Mouse (Mus musculus): ENCODE results near the gene Fgfr2. TPM values are rescaled to one million over a fixed set of nuclear protein-coding genes. Genes with fewer than 3 reads are reported as not detected.

The Fgfr2 gene
- polyA plus RNA-seq, 1 experiment from 2014 or later: 93.6 TPM

DNA sequence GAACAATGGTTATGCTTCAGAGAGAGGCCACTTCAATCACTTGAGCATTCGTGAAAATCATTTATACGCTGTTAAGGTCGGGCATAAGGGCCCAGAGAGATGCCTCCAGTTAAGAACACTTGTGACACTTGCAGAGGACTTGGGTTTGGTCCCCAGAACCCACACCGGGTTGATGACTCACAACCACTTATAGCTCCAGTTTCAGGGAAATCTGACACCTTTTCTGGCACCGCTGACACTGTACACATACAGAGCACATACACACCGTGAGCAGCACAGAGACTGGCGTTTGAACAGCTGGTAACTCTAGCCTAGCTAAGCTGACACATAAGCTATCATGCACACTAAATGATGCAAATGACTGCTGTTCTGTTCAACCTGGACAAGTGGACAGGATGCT, 1114.1 kb downstream of the Fgfr2 start:
- Histone ChIP-seq H3K9me3 (ENCODE audit: control insufficient read depth, low read length) (no peaks in the 10 kb centered on the region), H3K27me3 (ENCODE audit: control insufficient read depth, insufficient read depth, low read length) (no peaks in the 10 kb centered on the region), H3K4me1 (replicated peaks; ENCODE audit: control insufficient read depth, insufficient read depth, low read length) (peaks cover 3% of the 10 kb centered on the region; the same call in 1 of the 2 replicates), H3K36me3 (ENCODE audit: control insufficient read depth, insufficient read depth, low read length) (no peaks in the 10 kb centered on the region), H3K27ac (ENCODE audit: low read depth, low read length) (no peak overlapping the region), H3K4me2 (ENCODE audit: low read depth, low read length, severe bottlenecking) (no peak overlapping the region), H3K9ac (ENCODE audit: low read length) (no peak overlapping the region), H3K4me3 (ENCODE audit: low read depth, low read length) (no peak overlapping the region)
- WGBS: 84% methylated on average over 7 of the region's 7 CpGs
- DNase-seq (ENCODE audit: low spot score): no peak
- ATAC-seq (replicated peaks; ENCODE audit: low FRiP score): no peak

DNA sequence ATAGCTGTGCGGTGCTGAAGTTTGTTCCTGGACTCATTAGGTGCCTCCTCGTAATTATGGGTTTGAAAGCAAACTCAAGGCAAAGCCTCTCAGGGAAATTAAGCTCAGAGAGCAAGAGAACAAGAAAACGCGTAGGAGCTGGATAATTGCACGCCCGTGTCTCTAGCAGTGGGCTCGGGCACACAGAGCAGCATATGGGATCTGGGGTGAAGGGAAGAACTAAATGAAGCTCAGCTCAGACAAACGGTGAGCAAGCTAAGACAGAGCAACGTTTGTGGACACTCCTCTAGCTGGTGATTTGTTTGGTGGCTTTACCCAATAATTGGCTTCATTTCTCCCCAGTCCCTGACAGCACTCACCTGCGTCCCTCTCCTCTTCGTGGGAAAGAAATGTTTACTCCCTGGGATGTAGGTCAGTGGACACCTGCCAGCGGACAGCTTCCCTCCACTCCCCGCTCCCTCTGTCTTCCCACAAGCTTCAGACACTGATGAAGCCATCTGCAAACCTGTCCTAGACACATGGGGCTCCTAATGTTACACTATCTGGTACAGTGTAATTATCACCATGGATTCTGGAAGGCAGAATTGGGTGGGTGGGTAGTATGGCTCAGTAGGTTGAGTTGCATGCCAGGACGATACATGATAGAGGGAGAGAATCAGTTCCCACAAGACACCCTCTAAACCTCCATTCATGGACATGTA, 1117.0 kb downstream of the Fgfr2 start:
- WGBS: 67% methylated on average over 14 of the region's 14 CpGs
- Histone ChIP-seq H3K27ac (ENCODE audit: low read depth, low read length) (no peak overlapping the region), H3K4me2 (ENCODE audit: low read depth, low read length, severe bottlenecking) (no peak overlapping the region), H3K27me3 (ENCODE audit: control insufficient read depth, insufficient read depth, low read length) (no peaks in the 10 kb centered on the region), H3K4me1 (replicated peaks; ENCODE audit: control insufficient read depth, insufficient read depth, low read length) (peaks cover 3% of the 10 kb centered on the region; the same call in 1 of the 2 replicates), H3K9ac (ENCODE audit: low read length) (no peak overlapping the region), H3K36me3 (ENCODE audit: control insufficient read depth, insufficient read depth, low read length) (no peaks in the 10 kb centered on the region), H3K9me3 (ENCODE audit: control insufficient read depth, low read length) (no peaks in the 10 kb centered on the region), H3K4me3 (ENCODE audit: low read depth, low read length) (no peak overlapping the region)
- ATAC-seq (replicated peaks; ENCODE audit: low FRiP score) (no peak), DNase-seq (ENCODE audit: low spot score) (no peak)

DNA sequence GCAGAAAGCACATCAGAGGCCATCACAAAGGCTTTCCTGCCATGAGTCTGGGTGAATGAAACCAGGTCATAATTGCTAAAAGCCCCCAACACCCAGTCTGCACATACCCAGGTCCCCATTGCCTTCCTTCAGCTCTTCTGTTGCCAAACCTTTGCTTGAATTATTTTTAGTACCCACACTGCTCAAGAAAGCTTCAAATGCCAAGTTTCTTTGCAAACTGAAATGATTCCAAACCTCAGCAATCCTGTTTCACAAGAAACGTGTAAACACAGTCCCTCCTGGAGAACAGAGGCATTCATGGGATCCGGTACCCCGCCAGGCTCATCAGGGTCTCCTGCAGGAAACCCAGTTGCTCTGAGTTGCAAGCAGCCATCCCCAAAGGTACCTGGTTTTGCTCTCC, 1130.3 kb downstream of the Fgfr2 start:
- H3K9me3 ChIP-seq (ENCODE audit: control insufficient read depth, low read length): no peaks in the 10 kb centered on the region

DNA sequence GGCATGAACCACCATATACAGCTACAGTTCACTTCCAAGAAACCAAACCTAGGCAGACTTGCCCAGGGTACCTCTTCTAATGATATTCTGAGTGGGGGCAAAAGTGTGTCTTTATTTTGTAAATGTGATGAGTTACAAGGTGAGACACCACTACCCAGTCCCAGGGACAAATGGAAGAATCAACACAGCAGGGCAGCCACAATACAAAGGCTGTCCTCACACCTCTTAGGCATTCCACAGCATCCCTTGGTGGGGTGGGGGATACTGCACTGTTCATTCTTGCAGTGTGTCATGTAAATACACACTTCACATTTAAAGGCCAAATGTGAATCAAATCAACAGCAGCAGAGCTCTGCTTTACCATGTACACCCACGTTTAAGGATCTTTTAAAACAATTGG, 1130.9 kb downstream of the Fgfr2 start:
- no peak for DNase-seq (ENCODE audit: low spot score)
- Histone ChIP-seq H3K4me3 (ENCODE audit: low read depth, low read length) (no peak overlapping the region), H3K36me3 (ENCODE audit: control insufficient read depth, insufficient read depth, low read length) (no peaks in the 10 kb centered on the region), H3K4me2 (ENCODE audit: low read depth, low read length, severe bottlenecking) (no peak overlapping the region), H3K9me3 (ENCODE audit: control insufficient read depth, low read length) (no peaks in the 10 kb centered on the region), H3K4me1 (replicated peaks; ENCODE audit: control insufficient read depth, insufficient read depth, low read length) (0 out of 2 replicates have a peak, but pooled peaks cover 2% of the 10 kb centered on the region), H3K9ac (ENCODE audit: low read length) (no peak overlapping the region), H3K27ac (ENCODE audit: low read depth, low read length) (no peak overlapping the region), H3K27me3 (ENCODE audit: control insufficient read depth, insufficient read depth, low read length) (no peaks in the 10 kb centered on the region)
- no peak for ATAC-seq (replicated peaks; ENCODE audit: low FRiP score)
- 63% methylated on average over 1 of the region's 1 CpGs for WGBS

More for the DNA sequence above, 1130.3 kb downstream of the Fgfr2 start:
- ATAC-seq (replicated peaks; ENCODE audit: low FRiP score) (no peak), DNase-seq (ENCODE audit: low spot score) (no peak)
- WGBS: 67% methylated on average over 3 of the region's 3 CpGs
- Histone ChIP-seq H3K9ac (ENCODE audit: low read length) (no peak overlapping the region), H3K27me3 (ENCODE audit: control insufficient read depth, insufficient read depth, low read length) (no peaks in the 10 kb centered on the region), H3K27ac (ENCODE audit: low read depth, low read length) (no peak overlapping the region), H3K4me1 (replicated peaks; ENCODE audit: control insufficient read depth, insufficient read depth, low read length) (0 out of 2 replicates have a peak, but pooled peaks cover 2% of the 10 kb centered on the region), H3K36me3 (ENCODE audit: control insufficient read depth, insufficient read depth, low read length) (no peaks in the 10 kb centered on the region), H3K4me2 (ENCODE audit: low read depth, low read length, severe bottlenecking) (no peak overlapping the region), H3K4me3 (ENCODE audit: low read depth, low read length) (no peak overlapping the region)

DNA sequence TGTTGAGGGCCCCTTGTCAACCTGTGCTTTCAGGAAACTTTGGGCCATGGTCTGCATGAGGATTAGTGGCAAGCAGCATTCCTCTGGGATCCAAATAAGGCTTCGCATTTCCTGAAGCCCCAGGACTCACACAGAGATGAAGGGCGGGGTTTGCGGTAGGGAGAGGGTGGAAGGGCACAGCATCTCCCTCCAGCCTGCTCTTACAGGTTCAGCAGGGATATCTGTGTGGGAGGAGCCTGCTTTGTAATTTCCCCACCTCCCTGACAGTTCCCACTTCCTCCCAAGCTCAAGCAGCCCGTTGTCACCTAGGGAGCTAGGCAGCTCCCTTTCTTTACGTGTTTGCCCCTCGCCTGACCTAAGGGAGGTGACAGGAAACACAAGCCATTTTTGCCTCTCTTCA, 1134.1 kb downstream of the Fgfr2 start:
- Histone ChIP-seq H3K36me3 (ENCODE audit: control insufficient read depth, insufficient read depth, low read length) (no peaks in the 10 kb centered on the region), H3K4me3 (ENCODE audit: low read depth, low read length) (no peak overlapping the region), H3K4me1 (replicated peaks; ENCODE audit: control insufficient read depth, insufficient read depth, low read length) (0 out of 2 replicates have a peak, but pooled peaks cover 2% of the 10 kb centered on the region), H3K9me3 (ENCODE audit: control insufficient read depth, low read length) (no peaks in the 10 kb centered on the region), H3K4me2 (ENCODE audit: low read depth, low read length, severe bottlenecking) (no peak overlapping the region), H3K27me3 (ENCODE audit: control insufficient read depth, insufficient read depth, low read length) (no peaks in the 10 kb centered on the region), H3K9ac (ENCODE audit: low read length) (no peak overlapping the region), H3K27ac (ENCODE audit: low read depth, low read length) (no peak overlapping the region)
- ATAC-seq (replicated peaks; ENCODE audit: low FRiP score): no peak
- DNase-seq (ENCODE audit: low spot score): no peak
- WGBS: 35% methylated on average over 6 of the region's 6 CpGs

DNA sequence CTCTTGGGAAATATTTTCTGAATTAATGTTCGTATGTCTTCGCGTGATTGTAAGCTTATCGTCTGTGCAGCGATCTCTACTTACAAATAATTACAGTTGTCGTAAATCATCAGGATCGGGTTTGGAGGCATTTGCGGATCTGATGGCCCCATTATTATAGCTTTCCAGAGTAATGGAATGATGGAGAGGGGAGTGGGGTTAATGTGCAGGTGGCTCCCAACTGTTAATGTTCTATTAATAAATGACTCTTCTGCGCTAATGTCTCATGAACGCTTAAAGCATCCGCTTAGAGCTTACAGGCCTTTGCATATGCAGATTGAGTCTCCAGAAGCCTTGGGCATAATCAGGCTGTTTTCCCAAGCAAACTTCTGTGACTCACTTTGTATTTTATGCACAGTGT, 1144.5 kb downstream of the Fgfr2 start:
- 86% methylated on average over 11 of the region's 11 CpGs for WGBS
- H3K9me3 ChIP-seq (ENCODE audit: control insufficient read depth, low read length): no peaks in the 10 kb centered on the region
- H3K27ac ChIP-seq (ENCODE audit: low read depth, low read length): no peak overlapping the region
- DNase-seq (ENCODE audit: low spot score): no peak
- no peak overlapping the region for H3K4me3 ChIP-seq (ENCODE audit: low read depth, low read length)
- H3K4me2 ChIP-seq (ENCODE audit: low read depth, low read length, severe bottlenecking): no peak overlapping the region
- no peaks in the 10 kb centered on the region for H3K36me3 ChIP-seq (ENCODE audit: control insufficient read depth, insufficient read depth, low read length)
- no peaks in the 10 kb centered on the region for H3K4me1 ChIP-seq (replicated peaks; ENCODE audit: control insufficient read depth, insufficient read depth, low read length)
- H3K9ac ChIP-seq (ENCODE audit: low read length): no peak overlapping the region
- no peak for ATAC-seq (replicated peaks; ENCODE audit: low FRiP score)
- H3K27me3 ChIP-seq (ENCODE audit: control insufficient read depth, insufficient read depth, low read length): no peaks in the 10 kb centered on the region

DNA sequence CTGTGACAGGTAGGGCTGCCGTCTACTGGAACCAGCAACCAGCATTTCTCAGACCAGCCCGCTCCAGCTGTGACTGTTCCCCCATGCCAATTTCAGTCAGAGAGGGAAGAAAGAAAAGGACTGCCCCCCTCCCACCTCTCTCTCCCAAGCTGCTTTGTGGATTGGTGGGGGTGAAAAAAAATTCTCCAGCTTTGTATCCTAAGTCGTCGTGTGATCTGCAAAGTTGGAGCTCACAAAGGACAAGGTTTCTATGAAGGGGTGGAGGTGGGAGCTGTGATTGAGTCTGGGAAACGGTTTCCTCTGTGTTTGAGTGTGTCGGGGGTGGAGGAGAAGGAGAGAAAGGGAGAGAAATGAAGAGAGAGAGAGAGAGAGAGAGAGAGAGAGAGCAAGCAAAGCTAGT, 1147.3 kb downstream of the Fgfr2 start:
- Histone ChIP-seq H3K27me3 (ENCODE audit: control insufficient read depth, insufficient read depth, low read length) (no peaks in the 10 kb centered on the region), H3K9ac (ENCODE audit: low read length) (no peak overlapping the region), H3K4me2 (ENCODE audit: low read depth, low read length, severe bottlenecking) (no peak overlapping the region), H3K4me3 (ENCODE audit: low read depth, low read length) (no peak overlapping the region), H3K27ac (ENCODE audit: low read depth, low read length) (no peak overlapping the region), H3K9me3 (ENCODE audit: control insufficient read depth, low read length) (no peaks in the 10 kb centered on the region), H3K36me3 (ENCODE audit: control insufficient read depth, insufficient read depth, low read length) (no peaks in the 10 kb centered on the region), H3K4me1 (replicated peaks; ENCODE audit: control insufficient read depth, insufficient read depth, low read length) (no peaks in the 10 kb centered on the region)
- 51% methylated on average over 6 of the region's 6 CpGs for WGBS
- no peak for DNase-seq (ENCODE audit: low spot score)
- ATAC-seq (replicated peaks; ENCODE audit: low FRiP score): no peak

DNA sequence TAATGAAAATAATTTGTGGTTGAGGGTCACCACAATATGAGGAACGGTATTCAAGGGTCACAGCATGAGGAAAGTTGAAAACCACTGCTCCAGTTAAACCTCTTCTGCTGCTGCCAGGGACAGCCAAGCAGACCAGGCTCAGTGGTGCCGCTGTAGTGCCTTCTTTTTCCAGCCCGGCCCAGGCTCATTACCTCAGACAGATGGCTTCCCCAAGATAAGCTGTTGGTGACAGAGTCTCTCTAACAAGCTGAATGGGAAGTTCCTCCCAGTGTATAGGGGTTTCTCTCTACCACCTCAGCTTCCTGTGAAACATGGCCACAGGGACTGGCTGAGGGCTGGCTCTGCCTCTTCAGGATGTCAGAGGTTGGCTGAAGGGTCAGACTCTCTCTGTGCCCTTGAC, 1152.9 kb downstream of the Fgfr2 start:
- DNase-seq (ENCODE audit: low spot score) (no peak), ATAC-seq (replicated peaks; ENCODE audit: low FRiP score) (no peak)
- 64% methylated on average over 3 of the region's 3 CpGs for WGBS
- H3K27me3 ChIP-seq (ENCODE audit: control insufficient read depth, insufficient read depth, low read length): peaks cover 32% of the 10 kb centered on the region
- no peak overlapping the region for H3K27ac ChIP-seq (ENCODE audit: low read depth, low read length)
- H3K9me3 ChIP-seq (ENCODE audit: control insufficient read depth, low read length): no peaks in the 10 kb centered on the region
- no peak overlapping the region for H3K9ac ChIP-seq (ENCODE audit: low read length)
- peaks cover 8% of the 10 kb centered on the region; the same call in 1 of the 2 replicates for H3K4me1 ChIP-seq (replicated peaks; ENCODE audit: control insufficient read depth, insufficient read depth, low read length)
- H3K4me3 ChIP-seq (ENCODE audit: low read depth, low read length): no peak overlapping the region
- no peak overlapping the region for H3K4me2 ChIP-seq (ENCODE audit: low read depth, low read length, severe bottlenecking)
- no peaks in the 10 kb centered on the region for H3K36me3 ChIP-seq (ENCODE audit: control insufficient read depth, insufficient read depth, low read length)

DNA sequence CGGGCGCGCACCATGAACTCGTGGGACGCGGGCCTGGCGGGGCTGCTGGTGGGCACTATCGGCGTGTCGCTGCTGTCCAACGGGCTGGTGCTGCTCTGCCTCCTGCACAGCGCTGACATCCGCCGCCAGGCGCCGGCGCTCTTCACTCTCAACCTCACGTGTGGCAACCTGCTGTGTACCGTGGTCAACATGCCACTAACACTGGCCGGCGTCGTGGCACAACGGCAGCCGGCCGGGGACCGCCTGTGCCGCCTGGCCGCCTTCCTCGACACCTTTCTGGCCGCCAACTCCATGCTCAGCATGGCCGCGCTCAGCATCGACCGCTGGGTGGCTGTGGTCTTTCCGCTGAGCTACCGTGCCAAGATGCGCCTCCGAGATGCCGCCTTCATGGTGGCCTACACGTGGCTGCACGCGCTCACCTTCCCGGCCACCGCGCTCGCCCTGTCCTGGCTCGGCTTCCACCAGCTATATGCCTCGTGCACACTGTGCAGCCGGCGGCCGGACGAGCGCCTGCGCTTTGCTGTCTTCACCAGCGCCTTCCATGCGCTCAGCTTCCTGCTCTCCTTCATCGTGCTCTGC, 1156.1 kb downstream of the Fgfr2 start:
- 6% methylated on average over 54 of the region's 57 CpGs for WGBS
- H3K4me3 ChIP-seq (ENCODE audit: low read depth, low read length): peak overlapping the region; percentile 30
- no peaks in the 10 kb centered on the region for H3K9me3 ChIP-seq (ENCODE audit: control insufficient read depth, low read length)
- H3K4me1 ChIP-seq (replicated peaks; ENCODE audit: control insufficient read depth, insufficient read depth, low read length): peaks cover 8% of the 10 kb centered on the region; the same call in 1 of the 2 replicates
- peaks cover 32% of the 10 kb centered on the region for H3K27me3 ChIP-seq (ENCODE audit: control insufficient read depth, insufficient read depth, low read length)
- ATAC-seq (replicated peaks; ENCODE audit: low FRiP score) (peak; percentile 33; the same call in 1 of the 2 replicates), DNase-seq (ENCODE audit: low spot score) (peak; percentile 64)
- H3K27ac ChIP-seq (ENCODE audit: low read depth, low read length): no peak overlapping the region
- no peaks in the 10 kb centered on the region for H3K36me3 ChIP-seq (ENCODE audit: control insufficient read depth, insufficient read depth, low read length)
- no peak overlapping the region for H3K9ac ChIP-seq (ENCODE audit: low read length)
- H3K4me2 ChIP-seq (ENCODE audit: low read depth, low read length, severe bottlenecking): peak overlapping the region; percentile 56
